Mouse (Mus musculus) urinary bladder, postnatal 14 days (tissue): ENCODE measurements around the gene Hmga2.
"Not testable (repeated sequence)": the region's sequence is repeated elsewhere in the genome, so short reads cannot be mapped to it uniquely, and the experiment has no call there.

Experiments used
- DNase-seq: peaks from one replicate; pipeline ENCODE4 v3.0.0; 2021; ENCODE audit warnings: low spot score

Hmga2 gene

DNA sequence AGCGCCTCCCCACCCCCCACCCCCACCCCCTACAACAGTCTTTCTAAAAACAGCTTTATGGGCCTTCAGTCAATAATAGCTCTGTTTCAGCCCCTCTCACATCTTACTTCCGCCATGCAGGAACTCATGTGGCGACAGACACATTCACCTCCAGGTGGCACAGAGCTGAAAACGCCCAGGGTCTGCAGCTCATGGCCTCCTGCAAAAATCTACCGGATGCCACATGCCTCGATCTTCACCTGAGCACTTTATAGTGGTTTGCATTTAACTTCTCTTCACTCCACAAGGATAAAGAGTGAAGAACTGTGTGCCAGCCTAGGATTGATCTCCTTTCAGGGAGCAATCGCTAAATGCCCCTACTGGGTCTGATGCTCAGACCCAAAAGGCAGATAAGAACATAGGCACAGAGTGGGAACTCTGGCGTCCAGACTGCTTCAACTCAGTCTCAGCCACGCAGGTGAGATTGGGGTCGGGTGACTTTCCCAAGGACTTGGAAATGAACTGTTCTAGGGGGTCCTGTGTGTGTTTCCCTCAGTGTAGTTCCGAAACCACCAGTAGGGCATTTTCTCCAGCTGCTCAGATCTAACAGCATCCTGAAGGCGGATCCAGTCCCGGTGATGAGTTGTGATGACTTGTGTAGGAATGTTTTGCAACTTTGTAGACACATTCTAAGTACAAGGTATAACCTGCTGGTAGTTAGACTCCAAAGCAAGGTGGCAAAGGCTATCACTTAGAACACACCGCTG lies 84.1 kb downstream of the Hmga2 start:
- DNase-seq: no peak

DNA sequence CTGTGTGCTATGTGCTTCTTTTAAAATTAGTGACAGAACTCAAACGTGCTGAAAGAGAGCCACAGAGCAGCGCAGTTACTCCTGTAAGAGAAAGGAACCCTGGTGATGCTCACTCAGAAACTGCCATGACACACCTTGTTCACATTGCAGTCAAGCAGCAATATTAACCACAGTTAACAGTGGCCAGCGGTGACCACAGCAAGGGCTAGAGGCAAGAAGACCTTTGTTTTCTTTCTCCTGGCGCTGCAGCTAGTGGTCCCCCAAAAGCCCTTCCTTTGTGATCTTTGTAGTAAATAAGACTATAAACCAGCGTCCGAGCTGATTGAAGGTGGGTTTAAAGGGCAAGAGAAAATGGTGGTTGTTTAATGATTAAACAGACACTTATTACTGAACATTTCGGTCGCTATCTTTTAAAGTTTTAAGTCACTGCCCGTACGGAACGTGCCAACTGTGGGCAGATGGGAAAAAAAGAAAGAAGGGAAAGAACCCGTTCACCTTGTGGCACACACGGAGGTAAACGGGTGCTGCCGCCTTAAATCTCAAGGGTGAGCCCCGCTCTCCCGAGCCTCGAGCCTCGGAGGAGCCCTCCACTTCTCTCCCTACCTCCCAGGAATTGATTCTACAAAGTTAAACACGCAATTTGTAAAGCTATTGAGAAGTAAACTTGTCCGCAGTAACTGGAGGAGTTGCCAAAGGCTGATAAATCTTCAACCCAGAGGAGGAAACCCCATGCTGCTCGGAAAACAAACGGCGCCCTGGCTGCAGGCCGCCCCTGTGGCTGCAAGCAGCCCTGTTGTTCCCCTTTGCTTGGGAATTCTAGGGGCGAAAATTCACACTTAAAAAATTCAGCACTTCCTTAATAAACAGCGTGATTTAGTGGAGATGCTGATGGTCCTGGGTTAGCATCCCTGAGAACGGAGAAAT lies 85.1 kb downstream of the Hmga2 start:
- no peak for DNase-seq

GRCm38 (mm10) chr10:120389707-120390106 lies 86.6 kb downstream of the Hmga2 start:
- DNase-seq: no peak

DNA sequence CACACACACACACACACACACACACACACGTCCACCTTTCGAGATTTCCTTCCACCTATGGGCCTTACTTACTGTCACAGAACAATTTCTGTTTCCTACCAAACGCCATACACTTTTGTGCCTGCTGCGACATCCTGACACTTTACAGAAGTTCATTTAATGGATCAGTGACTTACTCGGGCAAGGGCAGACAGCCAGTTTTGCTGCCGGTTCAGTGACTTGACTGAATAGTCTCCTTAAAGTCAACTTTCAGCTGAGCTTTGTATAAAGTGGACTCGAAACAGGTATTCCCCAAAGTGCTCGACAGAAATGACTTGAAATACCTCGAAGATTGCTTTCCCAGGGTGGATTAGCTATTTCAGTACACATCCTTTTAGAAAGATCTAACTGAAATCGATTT lies 87.3 kb downstream of the Hmga2 start:
- no peak for DNase-seq

DNA sequence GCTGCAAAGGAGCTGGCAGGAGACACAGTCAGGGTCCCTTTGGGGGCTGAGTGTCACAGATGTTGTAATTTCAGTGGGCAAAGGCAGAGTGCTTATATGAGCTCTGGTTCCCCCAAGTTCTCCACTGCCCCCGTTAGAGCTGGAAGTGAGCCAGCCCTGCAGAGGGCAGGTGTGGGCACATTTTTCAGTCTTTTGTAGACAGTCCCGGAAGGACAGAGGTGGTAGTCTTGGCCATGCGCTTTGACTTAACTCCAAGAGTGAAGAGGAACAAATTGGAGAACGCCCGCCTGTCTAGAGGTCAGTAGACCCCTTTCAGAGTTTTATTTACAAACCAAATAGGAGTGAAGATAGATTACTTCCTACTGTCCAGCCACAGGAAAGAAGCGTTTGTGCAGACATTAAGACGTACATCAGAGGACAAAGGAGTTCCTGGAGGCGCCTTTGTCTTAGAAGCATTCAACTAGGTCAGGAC lies 87.8 kb downstream of the Hmga2 start:
- DNase-seq: no peak

DNA sequence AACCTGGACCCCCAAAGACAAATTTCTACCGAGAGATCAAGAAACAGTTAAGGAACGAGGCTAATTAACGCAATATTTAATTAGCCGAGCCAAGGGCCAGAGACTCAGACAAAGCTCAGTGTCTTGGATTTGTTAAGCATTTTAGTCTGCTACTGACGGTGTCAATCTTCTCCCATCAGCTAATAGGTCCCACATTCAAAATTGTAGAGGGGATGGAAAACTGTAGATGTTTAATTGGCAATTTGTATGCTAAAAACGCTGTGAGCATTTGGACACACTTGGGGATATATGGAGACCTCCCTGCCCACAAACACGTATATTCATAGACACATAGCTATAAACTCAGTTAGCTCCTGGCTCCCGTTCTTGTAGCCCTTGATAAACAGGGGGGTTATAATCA lies 89.2 kb downstream of the Hmga2 start:
- DNase-seq: no peak

DNA sequence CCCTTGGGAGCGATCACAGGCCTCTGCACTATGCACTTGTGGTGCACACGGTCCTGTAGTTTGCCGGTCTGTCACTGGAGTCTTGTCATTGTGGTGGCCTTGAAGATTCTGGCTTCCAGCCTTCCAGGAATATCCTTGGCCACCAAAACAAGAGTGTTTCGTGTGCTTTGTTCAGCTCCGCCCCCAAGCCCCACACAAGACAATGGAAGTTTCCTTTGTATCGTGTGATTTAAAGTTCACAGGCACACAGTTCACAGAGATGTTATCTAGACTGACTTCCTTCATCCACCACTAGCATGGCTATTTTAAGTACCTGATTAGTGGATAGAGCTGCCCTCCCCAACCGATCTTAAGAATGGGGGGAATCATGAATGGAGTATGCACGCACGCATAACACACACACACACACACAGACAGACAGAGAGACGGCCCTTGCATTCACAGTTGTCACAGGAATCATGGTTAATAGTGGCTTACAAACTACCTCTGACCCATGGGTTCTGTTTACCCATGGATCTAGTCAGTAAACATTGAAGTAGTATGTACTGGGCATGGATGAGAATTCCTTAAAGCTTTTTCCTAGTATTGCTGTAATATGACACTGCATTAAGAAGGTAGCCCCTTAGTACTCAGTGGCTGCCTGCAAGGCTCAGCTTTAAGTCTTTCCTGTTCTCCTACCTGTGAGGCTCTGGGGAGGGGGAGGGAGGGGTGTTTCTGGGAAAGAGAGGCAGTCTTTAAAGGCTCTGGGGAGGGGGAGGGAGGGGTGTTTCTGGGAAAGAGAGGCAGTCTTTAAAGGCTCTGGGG lies 91.3 kb downstream of the Hmga2 start:
- no peak for DNase-seq

DNA sequence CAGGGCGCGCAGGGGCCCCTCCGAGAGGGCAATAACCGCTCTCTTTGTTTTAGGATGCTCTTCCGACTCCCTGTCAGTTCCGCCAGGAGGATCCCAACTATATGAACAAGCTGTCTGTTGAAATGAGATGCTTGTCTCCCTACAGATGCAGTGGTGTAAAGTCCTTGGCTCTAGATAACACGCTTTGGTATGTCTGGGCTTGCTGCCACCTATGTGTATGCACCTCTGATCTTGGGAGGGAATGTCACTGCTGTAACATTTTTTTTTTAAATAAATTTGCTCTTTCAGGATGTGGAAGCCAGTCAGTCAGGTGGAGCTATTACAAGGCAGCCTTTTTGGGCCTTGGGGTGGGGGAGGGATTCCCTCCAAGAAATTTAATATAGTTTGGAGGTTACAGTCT lies 92.2 kb downstream of the Hmga2 start:
- DNase-seq: no peak

DNA sequence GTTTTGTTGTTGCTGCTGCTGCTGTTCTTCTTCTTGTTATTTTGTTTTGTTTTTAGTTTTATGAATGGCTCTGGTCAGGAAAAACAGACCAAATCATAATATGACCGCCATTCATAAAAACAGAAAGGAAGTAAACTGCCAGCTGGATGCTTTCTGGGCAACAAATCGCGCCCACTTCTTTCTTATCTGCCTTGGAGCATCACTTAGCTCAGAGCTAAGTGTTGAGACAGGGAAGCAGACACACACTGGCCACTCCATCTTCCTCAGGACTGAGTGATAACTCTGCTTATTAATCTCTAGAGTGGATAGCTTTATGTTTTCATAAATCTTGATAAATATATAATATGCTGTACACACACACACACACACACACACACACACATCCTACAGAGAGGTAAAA lies 98.5 kb downstream of the Hmga2 start:
- DNase-seq: no peak

GRCm38 (mm10) chr10:120377327-120377752 lies 98.9 kb downstream of the Hmga2 start:
- DNase-seq: peak; percentile 46

DNA sequence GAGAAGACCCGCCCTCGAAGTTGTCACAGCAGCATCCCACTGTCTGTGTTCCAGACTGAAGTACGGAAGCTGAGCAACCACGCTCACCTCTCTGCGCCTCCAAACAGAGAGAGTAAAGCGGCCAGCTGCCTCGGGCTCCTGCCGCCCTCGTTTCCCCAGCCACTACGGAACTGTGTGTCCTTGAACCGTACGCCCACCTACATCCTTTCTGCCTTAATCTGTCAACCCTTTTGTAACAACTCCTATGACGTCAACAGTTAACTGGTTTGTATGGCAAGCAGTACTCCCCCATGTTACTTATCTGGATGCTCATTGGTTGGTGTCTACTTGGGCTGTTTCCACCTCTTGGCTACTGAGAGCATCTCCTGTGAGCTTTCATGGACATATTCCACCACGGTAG lies 100.8 kb downstream of the Hmga2 start:
- no peak for DNase-seq

- no peak for DNase-seq
Observed at GRCm38 (mm10) chr10:120371215-120371614, 105.1 kb downstream of the Hmga2 start.

GRCm38 (mm10) chr10:120369187-120369805 lies 107.0 kb downstream of the Hmga2 start:
- no peak for DNase-seq

DNA sequence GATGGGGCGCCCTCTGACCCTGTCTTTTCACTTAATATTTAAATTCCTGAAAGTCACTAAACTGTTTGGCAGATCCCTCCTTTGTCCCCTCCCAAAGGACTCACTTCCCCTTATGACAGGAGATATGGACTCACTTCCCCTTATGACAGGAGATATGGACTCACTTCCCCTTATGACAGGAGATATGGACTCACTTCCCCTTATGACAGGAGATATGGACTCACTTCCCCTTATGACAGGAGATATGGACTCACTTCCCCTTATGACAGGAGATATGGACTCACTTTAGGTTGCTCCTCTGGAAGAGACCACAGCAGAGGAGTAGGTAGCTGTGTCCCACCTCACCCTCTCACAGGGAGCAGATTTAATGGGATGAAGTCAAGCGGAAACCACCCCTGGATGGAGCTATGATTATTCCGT lies 110.1 kb downstream of the Hmga2 start:
- DNase-seq: not testable (repeated sequence)

- DNase-seq: no peak
Observed at GRCm38 (mm10) chr10:120365380-120366172, 110.7 kb downstream of the Hmga2 start.

GRCm38 (mm10) chr10:120363983-120364582 lies 112.2 kb downstream of the Hmga2 start:
- no peak for DNase-seq

DNA sequence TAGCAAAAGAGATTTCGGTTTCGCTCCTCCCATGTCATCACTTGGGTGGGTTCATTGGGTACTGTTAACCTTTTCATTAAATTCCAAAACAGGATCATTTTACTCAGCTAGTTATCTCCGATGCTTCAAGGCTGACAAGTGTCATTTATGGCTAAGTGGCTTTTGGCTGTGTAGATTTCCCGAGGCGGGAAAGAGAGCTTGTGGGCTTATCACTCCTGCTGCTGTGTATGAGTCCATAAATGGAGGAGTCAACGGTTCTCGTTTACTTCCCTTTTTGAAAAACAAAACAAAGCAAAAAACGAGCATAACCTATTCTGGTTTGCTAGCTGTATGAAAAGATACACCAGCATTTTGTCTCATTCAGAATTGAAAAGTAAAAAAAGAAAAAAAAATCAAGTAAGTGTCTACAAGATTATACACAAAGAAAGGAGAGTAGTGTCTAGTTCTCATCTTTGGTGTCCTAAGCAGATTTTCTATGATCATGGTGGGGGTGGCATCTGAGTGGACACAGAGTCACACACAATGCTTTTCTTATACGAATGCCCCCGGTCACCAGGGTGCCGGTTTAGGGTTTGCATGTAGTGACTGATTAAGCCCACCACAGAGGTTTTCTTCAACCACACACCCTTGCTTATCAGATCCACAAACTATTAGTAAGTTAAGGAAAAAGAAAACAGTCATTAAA lies 112.8 kb downstream of the Hmga2 start:
- DNase-seq: not testable (repeated sequence)

GRCm38 (mm10) chr10:120354523-120355030 lies 121.7 kb downstream of the Hmga2 start:
- no peak for DNase-seq

- DNase-seq: no peak
Observed at GRCm38 (mm10) chr10:120345325-120345724, 130.9 kb downstream of the Hmga2 start.
